Mouse (Mus musculus) hindbrain, postnatal 0 days (tissue): ENCODE data around the gene Kmt2e. TPM values are rescaled to one million over a fixed set of nuclear protein-coding genes. Genes with fewer than 3 reads are reported as not detected.

ENCODE experiments used
- ATAC-seq: fragments of 200-750 bp; cut with Nextera tagmentation; 2 replicates; pipeline ENCODE4 v1.8.0; 2017; ENCODE audit warnings: mild to moderate bottlenecking, moderate TSS enrichment, moderate library complexity
- DNase-seq: peaks from one replicate; pipeline ENCODE4 v3.0.0-alpha.2; 2015; ENCODE audit warnings: low spot score
- H3K27ac ChIP-seq: fragments of 300-500 bp; sonication (generic); 2 replicates; pipeline ENCODE4 v1.5.1; 2014; ENCODE audit warnings: mild to moderate bottlenecking
- H3K27me3 ChIP-seq: fragments of 300-500 bp; sonication (generic); 2 replicates; pipeline ENCODE4 v1.6.1; 2014; ENCODE audit warnings: low read length, mixed read lengths; ENCODE audit not compliant: insufficient read depth
- H3K36me3 ChIP-seq: fragments of 300-500 bp; sonication (generic); 2 replicates; pipeline ENCODE4 v1.6.1; 2014; ENCODE audit warnings: low read length, mixed read lengths; ENCODE audit not compliant: insufficient read depth
- H3K4me1 ChIP-seq: fragments of 300-500 bp; sonication (generic); 2 replicates; pipeline ENCODE4 v1.6.1; 2014; ENCODE audit warnings: antibody characterized with exemption, low read length, mixed read lengths; ENCODE audit not compliant: insufficient read depth
- H3K4me2 ChIP-seq: fragments of 300-500 bp; sonication (generic); 2 replicates; pipeline ENCODE4 v1.6.1; 2014; ENCODE audit warnings: low read depth, mild to moderate bottlenecking, low read length, moderate library complexity, mixed read lengths
- H3K4me3 ChIP-seq: fragments of 300-500 bp; sonication (generic); 2 replicates; pipeline ENCODE4 v1.5.1; 2014; ENCODE audit warnings: low read length
- H3K9ac ChIP-seq: fragments of 300-500 bp; sonication (generic); replicated peaks from 2 replicates; pipeline ENCODE4 v1.6.1; 2014; ENCODE audit warnings: mild to moderate bottlenecking, low read length, moderate library complexity, mixed read lengths
- H3K9me3 ChIP-seq: fragments of 300-500 bp; sonication (generic); 2 replicates; pipeline ENCODE4 v1.6.1; 2016; ENCODE audit warnings: low read length, mixed read lengths
- CTCF ChIP-seq: IDR thresholded peaks from 2 replicates; pipeline ENCODE4 v1.5.1; 2016; ENCODE audit warnings: antibody characterized with exemption, control low read depth, low read depth
- WGBS: fragments of 180-500 bp; shearing (Covaris S2); extraction: QIAGEN DNeasy Blood & Tissue Kit; methylation state at CpG from one replicate; pipeline ENCODE4 v1.1.7; 2014; 5-methylcytosine and 5-hydroxymethylcytosine counted together
- polyA plus RNA-seq: library from polyadenylated mRNA; unstranded; fragments of >200 nt; fragmentation: Nextera tagmentation; extraction: Ambion mirVana; gene quantifications from 2 replicates; pipeline ENCODE4 v1.2.1, GENCODE M21; 2015
- total RNA-seq: library from RNA; depleted of rRNA; stranded (reverse); fragments of >200 nt; gene quantifications from 2 replicates; pipeline ENCODE4 v1.2.3, GENCODE M21; 2014; rRNA removed

The Kmt2e gene
- total RNA-seq (44.7 and 51.2 TPM in 2 replicates), polyA plus RNA-seq (119 and 124 TPM in 2 replicates)

- under 1% methylated on average over 61 of the region's 85 CpGs for WGBS
Measured at GRCm38 (mm10) chr5:23433720-23434597, at the start of gene Kmt2e. Kmt2e (plus strand) TSS chr5:23434441.

DNA sequence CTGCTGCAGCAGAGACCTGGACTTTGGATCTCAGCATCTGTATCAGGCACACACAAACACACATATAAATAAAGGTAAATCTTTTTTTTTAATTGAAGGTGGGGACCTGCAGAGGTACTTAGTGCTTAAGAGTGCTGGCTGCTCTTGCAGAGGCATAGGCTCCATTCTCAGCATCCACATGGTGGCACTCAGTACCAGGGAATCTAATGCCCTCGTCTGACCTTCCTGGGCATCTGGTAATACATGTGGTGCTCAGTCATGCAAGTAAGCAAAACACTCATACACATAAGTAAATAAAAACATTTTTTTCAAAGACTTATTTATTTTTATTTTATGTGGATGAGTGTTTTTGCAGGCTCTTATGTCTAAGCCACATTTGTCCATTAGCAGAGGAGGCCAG, 49.1 kb upstream of the Kmt2e start:
- H3K9me3 ChIP-seq: no peaks in the 10 kb centered on the region
- WGBS: 58% methylated on average over 1 of the region's 1 CpGs
- no peaks in the 10 kb centered on the region for H3K36me3 ChIP-seq
- H3K4me2 ChIP-seq: no peak overlapping the region
- H3K4me1 ChIP-seq: no peaks in the 10 kb centered on the region
- no peak overlapping the region for H3K27ac ChIP-seq
- no peak for ATAC-seq
- H3K27me3 ChIP-seq: no peaks in the 10 kb centered on the region
- H3K4me3 ChIP-seq: no peak overlapping the region
- TF ChIP-seq CTCF: peak; percentile 36
- no peak for DNase-seq
- no peak overlapping the region for H3K9ac ChIP-seq

More at GRCm38 (mm10) chr5:23433720-23434597, at the start of gene Kmt2e:
- no peaks in the 10 kb centered on the region for H3K36me3 ChIP-seq
- no peaks in the 10 kb centered on the region for H3K9me3 ChIP-seq
- H3K9ac ChIP-seq: peak within 1 kb of the TSS; percentile 99
- peak within 1 kb of the TSS; percentile 89 for H3K4me2 ChIP-seq
- DNase-seq (peak; percentile 96), ATAC-seq (peak; percentile 88)
- no peaks in the 10 kb centered on the region for H3K4me1 ChIP-seq
- peak within 1 kb of the TSS; percentile 100 for H3K27ac ChIP-seq
- no peaks in the 10 kb centered on the region for H3K27me3 ChIP-seq
- peak within 1 kb of the TSS; percentile 89 for H3K4me3 ChIP-seq
- peak; percentile 75 for TF ChIP-seq CTCF

DNA sequence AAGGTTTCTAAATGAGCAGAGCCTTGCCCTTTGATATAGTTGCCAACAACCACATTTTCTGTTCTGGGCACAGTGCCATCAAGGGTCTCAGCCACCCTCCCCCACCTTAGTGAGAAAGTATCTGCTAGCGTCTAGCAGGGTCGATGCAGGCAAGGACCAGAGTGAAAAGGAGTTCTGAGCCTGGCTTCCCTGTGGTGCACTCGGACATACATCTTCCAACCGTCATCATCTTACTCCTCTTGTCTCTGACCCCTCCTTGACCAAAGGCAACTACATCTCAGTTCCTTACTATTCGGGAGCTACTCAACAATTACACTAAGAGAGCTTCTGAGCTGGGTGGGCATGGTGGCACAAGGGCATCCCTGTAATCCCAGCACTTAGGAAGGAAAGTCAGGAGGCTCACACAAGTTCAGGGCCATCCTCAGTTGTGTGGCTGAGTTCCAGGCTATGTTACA, 48.5 kb upstream of the Kmt2e start:
- ATAC-seq: peak; percentile 27; the same call in 1 of the 2 replicates
- Histone ChIP-seq H3K9me3 (no peaks in the 10 kb centered on the region), H3K27ac (no peak overlapping the region), H3K36me3 (no peaks in the 10 kb centered on the region), H3K9ac (no peak overlapping the region), H3K27me3 (no peaks in the 10 kb centered on the region), H3K4me3 (no peak overlapping the region), H3K4me2 (0 out of 2 replicates have a peak overlapping the region, but pooled peaks have one; percentile 1), H3K4me1 (no peaks in the 10 kb centered on the region)
- peak; percentile 32 for DNase-seq
- no peak for TF ChIP-seq CTCF
- WGBS: 17% methylated on average over 5 of the region's 5 CpGs

GRCm38 (mm10) chr5:23386562-23387312, 47.5 kb upstream of the Kmt2e start:
- no peak for TF ChIP-seq CTCF

GRCm38 (mm10) chr5:23387313-23387666, 47.0 kb upstream of the Kmt2e start:
- no peak overlapping the region for H3K4me3 ChIP-seq
- H3K9ac ChIP-seq: no peak overlapping the region; the same call in 1 of the 2 replicates
- no peak overlapping the region; the same call in 1 of the 2 replicates for H3K27ac ChIP-seq

More at GRCm38 (mm10) chr5:23386562-23387312, 47.5 kb upstream of the Kmt2e start:
- Histone ChIP-seq H3K36me3 (no peaks in the 10 kb centered on the region), H3K9me3 (no peaks in the 10 kb centered on the region), H3K27me3 (no peaks in the 10 kb centered on the region), H3K4me3 (peak overlapping the region; percentile 44), H3K27ac (peak overlapping the region; percentile 84), H3K4me2 (peak overlapping the region; percentile 71), H3K9ac (peak overlapping the region; percentile 52), H3K4me1 (no peaks in the 10 kb centered on the region)
- ATAC-seq (peak; percentile 94), DNase-seq (peak; percentile 93)
- WGBS: 2% methylated on average over 22 of the region's 22 CpGs

GRCm38 (mm10) chr5:23388091-23388490, 46.1 kb upstream of the Kmt2e start:
- Histone ChIP-seq H3K4me2 (no peak overlapping the region), H3K4me3 (no peak overlapping the region), H3K9me3 (no peaks in the 10 kb centered on the region), H3K27ac (no peak overlapping the region), H3K27me3 (no peaks in the 10 kb centered on the region), H3K36me3 (no peaks in the 10 kb centered on the region), H3K9ac (no peak overlapping the region), H3K4me1 (no peaks in the 10 kb centered on the region)
- WGBS: 29% methylated on average over 3 of the region's 3 CpGs
- DNase-seq (no peak), ATAC-seq (no peak)
- no peak for TF ChIP-seq CTCF

More at GRCm38 (mm10) chr5:23387313-23387666, 47.0 kb upstream of the Kmt2e start:
- Histone ChIP-seq H3K4me1 (no peaks in the 10 kb centered on the region), H3K36me3 (no peaks in the 10 kb centered on the region), H3K9me3 (no peaks in the 10 kb centered on the region), H3K27me3 (no peaks in the 10 kb centered on the region), H3K4me2 (peak overlapping the region; percentile 71)
- no peak for ATAC-seq
- 52% methylated on average over 2 of the region's 2 CpGs for WGBS
- TF ChIP-seq CTCF: no peak
- no peak for DNase-seq
